Comparison of ENCODE assay signal across 8 mouse cellular contexts in the genomic region with DNA sequence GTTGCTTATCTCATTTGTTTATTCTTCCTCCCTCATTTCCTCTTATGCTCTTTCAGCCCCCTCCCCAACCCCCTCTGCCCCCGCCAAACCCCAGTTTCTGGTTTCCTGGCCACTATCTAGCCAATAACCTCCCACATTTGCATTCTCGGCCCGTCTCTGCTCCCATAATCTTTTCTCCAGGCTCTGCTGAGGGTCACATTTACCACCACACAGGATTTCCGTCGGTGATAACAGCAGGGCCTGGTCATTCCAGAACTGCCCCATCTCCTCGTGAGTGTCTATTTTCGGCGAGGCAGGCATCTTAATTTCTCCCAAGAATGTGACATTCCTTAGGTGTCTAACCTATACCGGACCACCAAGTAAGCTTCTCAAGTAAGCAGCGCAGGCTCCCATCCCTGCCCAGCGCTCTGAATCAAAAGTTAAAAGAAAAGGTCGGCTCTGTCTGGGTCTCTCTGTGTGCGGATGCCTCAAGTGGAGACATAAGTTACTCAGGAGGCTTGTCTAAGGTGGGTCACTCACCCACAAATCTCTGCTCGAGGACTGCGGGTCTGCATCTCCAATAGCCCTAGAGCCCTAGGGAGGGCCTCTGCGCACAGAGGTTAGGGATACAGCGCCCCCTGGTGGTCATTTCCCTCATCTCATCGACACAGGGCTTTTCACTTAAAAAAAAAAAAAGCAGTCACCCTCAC. TPM values are rescaled to one million over a fixed set of nuclear protein-coding genes. Genes with fewer than 3 reads are reported as not detected.
DNase-seq lines count a peak whose midpoint lies in the region; ATAC-seq and TF ChIP-seq lines count a peak whose summit lies in the region.

No protein-coding gene starts in this region.

- peaks cover 17% of the 10 kb centered on the region for H3K4me1 ChIP-seq in E14TG2a.4 (replicated peaks; ENCODE audit: low read depth, low read length)
- no peaks in the 10 kb centered on the region for H3K4me1 ChIP-seq in forebrain, embryonic 14.5 days (ENCODE audit: control insufficient read depth, insufficient read depth, low read length)
- H3K4me1 ChIP-seq in lung, adult 2 months (ENCODE audit: control insufficient read depth, insufficient read depth, low read length), result no peaks in the 10 kb centered on the region
- no peaks in the 10 kb centered on the region for H3K4me1 ChIP-seq in olfactory bulb, adult 2 months (ENCODE audit: control insufficient read depth, insufficient read depth, low read length)

- no peak overlapping the region for H3K9ac ChIP-seq in forebrain, embryonic 14.5 days (ENCODE audit: low read length)

- H3K4me3 ChIP-seq in E14TG2a.4 (replicated peaks; ENCODE audit: low read length), result 0 out of 2 replicates have a peak overlapping the region, but pooled peaks have one; percentile 26
- H3K4me3 ChIP-seq in forebrain, embryonic 14.5 days (ENCODE audit: low read depth, low read length), result no peak overlapping the region
- H3K4me3 ChIP-seq in lung, adult 2 months (replicated peaks; ENCODE audit: extremely low read depth, low read depth, low read length), result no peak overlapping the region
- no peak overlapping the region for H3K4me3 ChIP-seq in olfactory bulb, adult 2 months (ENCODE audit: insufficient read depth, low read depth, low read length)

- WGBS in forebrain, embryonic 14.5 days, result 32% methylated on average over 18 of the region's 18 CpGs
- 12% methylated on average over 18 of the region's 18 CpGs for WGBS in lung, adult 2 months
- 38% methylated on average over 18 of the region's 18 CpGs for WGBS in olfactory bulb, adult 2 months

- no peaks in the 10 kb centered on the region for H3K9me3 ChIP-seq in E14TG2a.4 (ENCODE audit: low read length)
- no peaks in the 10 kb centered on the region for H3K9me3 ChIP-seq in forebrain, embryonic 14.5 days (replicated peaks; ENCODE audit: control insufficient read depth, low read length)

- no peak overlapping the region for H3K4me2 ChIP-seq in forebrain, embryonic 14.5 days (ENCODE audit: low read length)

- TF ChIP-seq POLR2A in lung, adult 2 months (IDR thresholded peaks at IDR 0.05; ENCODE audit: borderline replicate concordance, extremely low read depth, low read depth, low read length), result no peak
- no peak for TF ChIP-seq POLR2A in olfactory bulb, adult 2 months (IDR thresholded peaks at IDR 0.05; ENCODE audit: insufficient read depth, low read depth, low read length)

- intact Hi-C loops in heart, postnatal 14 days (cut with DNase I), result loop anchor here (2.0 to 5.0 kb wide), 2 partner anchors 29 to 324 kb away; no protein-coding TSS in a partner anchor

- peak; percentile 73 for TF ChIP-seq CTCF in E14TG2a.4 (conservative IDR thresholded peaks at IDR 0.05; ENCODE audit: low read length)
- peak; percentile 75 for TF ChIP-seq CTCF in lung, adult 2 months (IDR thresholded peaks at IDR 0.05; ENCODE audit: insufficient read depth, low read length)
- peak; percentile 55; the same call in 1 of the 2 replicates for TF ChIP-seq CTCF in olfactory bulb, adult 2 months (IDR thresholded peaks at IDR 0.05; ENCODE audit: insufficient read depth, low read depth, low read length)

- H3K27ac ChIP-seq in forebrain, embryonic 14.5 days (ENCODE audit: low read depth, low read length), result no peak overlapping the region
- H3K27ac ChIP-seq in olfactory bulb, adult 2 months (ENCODE audit: insufficient read depth, low read depth, low read length), result no peak overlapping the region

- peak; percentile 76 for DNase-seq in forebrain, embryonic 14.5 days (ENCODE audit: low spot score)
- DNase-seq in heart, postnatal 14 days, result peak; percentile 89 to 93
- DNase-seq in layer of hippocampus, adult 11-12 months (ENCODE audit: low spot score), result peak; percentile 66
- peak; percentile 72 for DNase-seq in lung, adult 2 months
- peak; percentile 67 for DNase-seq in thymus, postnatal 0 days (ENCODE audit: low spot score)

- no peaks in the 10 kb centered on the region for H3K36me3 ChIP-seq in E14TG2a.4 (ENCODE audit: insufficient read depth, low read length)
- H3K36me3 ChIP-seq in forebrain, embryonic 14.5 days (ENCODE audit: control insufficient read depth, insufficient read depth, low read length), result no peaks in the 10 kb centered on the region

- peaks cover 22% of the 10 kb centered on the region for H3K27me3 ChIP-seq in E14TG2a.4 (ENCODE audit: insufficient read depth, low read length)
- H3K27me3 ChIP-seq in forebrain, embryonic 14.5 days (replicated peaks; ENCODE audit: control insufficient read depth, insufficient read depth, low read length), result no peaks in the 10 kb centered on the region

- ATAC-seq in cerebellum, adult (ENCODE audit: insufficient number of reproducible peaks, low FRiP score, low TSS enrichment), result peak; percentile 36; the same call in 1 of the 2 replicates
- ATAC-seq in forebrain, embryonic 14.5 days, result peak; percentile 40

RNA-seq across cellular contexts. Expression of a gene that starts 38.9 kb away (rescaled TPM):
- 0.99 and 1.4 TPM in 2 replicates for polyA plus RNA-seq in forebrain, embryonic 14.5 days (2014; fragmentation: Nextera tagmentation; extraction: Ambion mirVana)
- total RNA-seq in heart, postnatal 14 days (2021), result 10 to 100 TPM; 17.7 to 23.1 TPM
- 72.0 and 77.7 TPM in 2 replicates for polyA plus RNA-seq in lung, adult 2 months (2012; rRNA removed)
- not detected in 2 replicates for polyA plus RNA-seq in olfactory bulb, adult 2 months (2012; ENCODE audit: insufficient read depth, insufficient read length, low replicate concordance, missing spikeins)
- 5.4 and 5.8 TPM in 2 replicates for polyA plus RNA-seq in thymus, postnatal 0 days (2015; fragmentation: Nextera tagmentation; extraction: Ambion mirVana)

RNA-seq across cellular contexts. Expression of a gene that starts 39.8 kb away (rescaled TPM):
- not detected in 2 replicates for polyA plus RNA-seq in forebrain, embryonic 14.5 days (2014; fragmentation: Nextera tagmentation; extraction: Ambion mirVana)
- not detected for total RNA-seq in heart, postnatal 14 days (2021)
- 1.2 and 1.6 TPM in 2 replicates for polyA plus RNA-seq in lung, adult 2 months (2012; rRNA removed)
- polyA plus RNA-seq in olfactory bulb, adult 2 months (2012; ENCODE audit: insufficient read depth, insufficient read length, low replicate concordance, missing spikeins), result not detected in 2 replicates
- 1.7 and 2.0 TPM in 2 replicates for polyA plus RNA-seq in thymus, postnatal 0 days (2015; fragmentation: Nextera tagmentation; extraction: Ambion mirVana)

Comparison
In these comparisons a context has a peak if more than half of its experiments do, and no peak if none do; other contexts are left out.
1. RNA of a gene that starts 38.9 kb away (polyA plus RNA-seq): 72.0 to 77.7 TPM in lung, adult 2 months; 5.4 to 5.8 TPM in thymus, postnatal 0 days, 0.99 to 1.4 TPM in forebrain, embryonic 14.5 days and not detected in olfactory bulb, adult 2 months; every median in the first group is over 10 times any median in the second.
2. Peak in every context shown above with its lines, with median percentiles within 50 percentile points of each other: CTCF ChIP-seq and DNase-seq.